Mouse (Mus musculus): Measurements from ENCODE around the gene Fastkd5. TPM values are rescaled to one million over a fixed set of nuclear protein-coding genes. Genes with fewer than 3 reads are reported as not detected.

The Fastkd5 gene
- polyA plus RNA-seq, 1 experiment from 2014 or later, result 12.0 TPM

DNA sequence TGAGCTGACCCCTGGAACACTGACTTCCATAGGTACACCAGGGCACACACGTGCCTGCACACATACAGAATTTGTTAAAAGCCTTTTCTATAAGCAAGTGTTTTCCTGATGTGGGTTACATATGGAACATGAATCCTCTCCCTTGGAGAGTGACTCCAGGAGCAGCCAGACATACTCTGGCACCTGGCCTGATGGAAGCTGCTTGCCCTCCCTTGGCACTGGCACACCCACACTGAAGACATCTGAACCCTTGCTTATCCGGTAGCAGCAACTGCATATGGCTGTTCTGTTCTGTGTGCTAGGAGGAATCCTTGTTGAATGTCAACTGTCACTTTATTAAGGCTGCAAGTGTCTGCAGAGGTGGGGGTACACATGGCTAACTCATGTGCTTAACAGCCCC is 38.8 kb downstream of the Fastkd5 start:
- Histone ChIP-seq H3K27ac (no peak overlapping the region), H3K9me3 (replicated peaks) (no peaks in the 10 kb centered on the region), H3K9ac (no peak overlapping the region), H3K4me3 (replicated peaks) (no peak overlapping the region), H3K4me1 (replicated peaks) (peaks cover 6% of the 10 kb centered on the region; the same call in 1 of the 2 replicates), H3K4me2 (no peak overlapping the region), H3K27me3 (no peaks in the 10 kb centered on the region), H3K36me3 (peaks cover 28% of the 10 kb centered on the region)
- no peak for ATAC-seq (ENCODE audit: low read depth)
- no peak for DNase-seq
- 73% methylated on average over 2 of the region's 2 CpGs for WGBS (ENCODE audit: insufficient replicate concordance)

DNA sequence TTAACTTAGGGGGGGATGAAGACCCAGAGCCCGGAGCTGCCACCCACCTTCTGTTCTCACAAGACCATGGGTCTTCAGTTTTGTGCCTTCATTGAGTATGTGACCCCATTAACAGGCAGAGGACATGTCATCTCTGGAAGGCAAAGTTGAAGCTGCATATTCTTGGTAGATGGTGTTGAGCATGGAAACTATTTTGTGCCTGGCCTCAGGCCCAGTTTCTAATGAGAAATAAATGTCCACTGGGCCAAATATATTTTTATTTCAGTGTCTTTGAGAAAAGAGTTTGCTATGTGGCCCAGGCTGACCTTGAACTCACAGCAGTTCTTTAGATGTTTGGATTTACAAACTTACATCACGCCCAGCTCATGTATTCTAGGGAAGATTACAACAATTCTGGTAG is 40.1 kb downstream of the Fastkd5 start:
- DNase-seq (no peak), ATAC-seq (ENCODE audit: low read depth) (no peak)
- Histone ChIP-seq H3K9me3 (replicated peaks) (no peaks in the 10 kb centered on the region), H3K9ac (no peak overlapping the region), H3K27ac (no peak overlapping the region), H3K4me2 (no peak overlapping the region), H3K4me3 (replicated peaks) (no peak overlapping the region), H3K27me3 (peaks cover under 1% of the 10 kb centered on the region; the same call in 1 of the 2 replicates), H3K36me3 (peaks cover 19% of the 10 kb centered on the region), H3K4me1 (replicated peaks) (no peaks in the 10 kb centered on the region)
- 77% methylated on average over 2 of the region's 2 CpGs for whole genome bisulfite sequencing (ENCODE audit: insufficient replicate concordance)

DNA sequence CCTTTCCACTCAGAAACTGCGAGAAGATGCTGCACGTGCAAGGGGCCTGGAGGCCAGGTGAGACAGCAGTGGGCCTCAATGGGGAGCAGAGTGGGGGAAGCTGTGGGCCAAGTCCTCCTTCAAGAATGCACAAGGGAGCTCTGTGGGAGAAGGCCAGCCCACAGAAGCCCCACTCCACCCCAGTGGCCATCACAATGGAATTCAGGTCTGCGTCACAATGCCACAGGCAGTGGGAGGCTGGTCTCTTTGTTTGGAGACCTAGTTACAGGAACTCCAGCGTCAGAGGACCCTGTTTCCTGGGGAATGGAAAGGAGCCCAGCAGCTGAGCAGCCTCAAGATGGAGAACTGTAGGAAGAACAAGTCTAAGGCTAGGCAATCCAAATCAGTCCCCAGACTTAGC is 40.7 kb downstream of the Fastkd5 start:
- H3K4me1 ChIP-seq (replicated peaks), result no peaks in the 10 kb centered on the region
- DNase-seq, result no peak
- no peak overlapping the region for H3K4me3 ChIP-seq (replicated peaks)
- no peak overlapping the region for H3K9ac ChIP-seq
- H3K27ac ChIP-seq, result no peak overlapping the region
- no peaks in the 10 kb centered on the region for H3K9me3 ChIP-seq (replicated peaks)
- peaks cover 19% of the 10 kb centered on the region for H3K36me3 ChIP-seq
- H3K27me3 ChIP-seq, result peaks cover 6% of the 10 kb centered on the region; the same call in 1 of the 2 replicates
- 63% methylated on average over 4 of the region's 4 CpGs for WGBS (ENCODE audit: insufficient replicate concordance)
- no peak overlapping the region for H3K4me2 ChIP-seq
- ATAC-seq (ENCODE audit: low read depth), result no peak

DNA sequence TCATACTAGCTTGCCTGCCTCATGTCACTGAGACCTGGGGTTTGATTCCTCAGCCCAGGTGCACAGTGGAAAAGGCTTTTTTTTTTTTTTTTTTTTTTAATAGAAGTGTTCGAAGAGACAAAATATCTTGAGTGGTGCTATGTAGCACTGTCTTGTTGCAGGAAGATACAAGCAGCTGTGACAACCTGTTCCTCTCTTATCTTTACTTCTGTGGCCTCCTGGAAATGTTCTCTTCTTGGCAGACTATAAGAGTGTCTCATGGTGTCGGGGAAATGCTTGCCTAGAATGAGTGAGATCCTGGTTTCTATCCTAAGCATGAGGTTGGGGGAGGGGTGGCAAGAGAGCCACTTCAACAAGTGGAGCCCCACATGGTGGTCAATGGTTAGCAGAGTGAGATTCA is 41.5 kb downstream of the Fastkd5 start:
- DNase-seq (no peak), ATAC-seq (ENCODE audit: low read depth) (no peak)
- Histone ChIP-seq H3K36me3 (peaks cover 17% of the 10 kb centered on the region), H3K9ac (no peak overlapping the region), H3K27me3 (peaks cover 14% of the 10 kb centered on the region; the same call in 1 of the 2 replicates), H3K27ac (no peak overlapping the region), H3K4me1 (replicated peaks) (no peaks in the 10 kb centered on the region), H3K4me3 (replicated peaks) (no peak overlapping the region), H3K4me2 (no peak overlapping the region), H3K9me3 (replicated peaks) (no peaks in the 10 kb centered on the region)
- WGBS (ENCODE audit: insufficient replicate concordance), result 33% methylated on average over 2 of the region's 2 CpGs

DNA sequence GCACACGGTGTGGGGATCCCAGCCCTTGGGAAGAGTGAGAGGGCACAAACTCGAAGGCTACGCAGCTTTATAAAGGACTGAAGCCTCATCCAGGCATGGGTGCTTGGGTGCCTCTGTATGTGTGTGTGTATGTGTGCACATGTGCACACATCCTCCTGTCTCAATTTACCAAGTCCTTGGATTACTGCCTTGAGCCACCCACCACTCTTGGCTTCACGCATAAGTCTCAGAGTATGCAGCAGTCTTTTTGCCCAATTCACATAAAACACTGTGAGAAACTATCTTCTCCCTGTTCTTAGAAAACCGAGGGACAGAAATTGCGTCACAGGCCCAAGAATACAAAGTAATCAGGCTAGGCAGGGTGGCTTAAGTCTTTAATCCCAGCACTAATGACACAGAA is 43.8 kb downstream of the Fastkd5 start:
- WGBS (ENCODE audit: insufficient replicate concordance), result 61% methylated on average over 6 of the region's 6 CpGs
- no peak for ATAC-seq (ENCODE audit: low read depth)
- H3K9ac ChIP-seq, result no peak overlapping the region

DNA sequence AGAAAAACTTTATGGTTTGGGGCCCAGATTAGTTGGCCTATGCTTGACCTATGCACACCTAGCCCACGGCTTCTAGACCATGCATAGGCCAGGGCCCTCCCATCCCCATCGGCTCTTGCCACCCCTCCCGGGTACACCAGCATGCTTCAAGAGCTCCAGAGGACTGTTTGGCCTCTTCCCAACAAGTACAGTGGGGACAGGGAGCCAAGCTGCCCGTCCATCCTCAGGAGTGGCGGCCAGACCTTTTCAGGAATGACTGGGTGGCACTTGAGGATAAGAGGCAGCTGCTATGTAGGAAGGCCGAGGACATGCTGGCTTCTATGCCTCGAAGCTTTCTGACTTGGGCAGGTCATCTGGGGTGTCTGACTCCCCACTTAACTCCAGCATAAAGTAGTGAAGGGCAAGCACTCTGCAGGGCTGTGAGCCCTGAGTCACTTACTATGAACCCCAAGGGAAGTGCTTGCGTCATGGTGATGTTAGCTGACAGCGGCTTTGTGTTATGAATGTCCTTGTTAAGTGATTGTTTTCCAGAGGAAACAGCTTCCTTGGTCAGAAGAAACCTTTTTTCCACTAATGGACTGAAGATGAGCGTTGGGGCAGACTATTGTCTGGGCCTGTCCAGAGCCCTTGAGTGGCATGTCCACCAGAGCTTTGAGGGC is 45.8 kb downstream of the Fastkd5 start:
- H3K27me3 ChIP-seq, result peaks cover 58% of the 10 kb centered on the region
- no peaks in the 10 kb centered on the region for H3K9me3 ChIP-seq (replicated peaks)
- 61% methylated on average over 10 of the region's 10 CpGs for WGBS (ENCODE audit: insufficient replicate concordance)
- no peak for DNase-seq
- no peak overlapping the region for H3K27ac ChIP-seq
- H3K36me3 ChIP-seq, result no peaks in the 10 kb centered on the region
- H3K4me3 ChIP-seq (replicated peaks), result no peak overlapping the region
- no peak overlapping the region for H3K9ac ChIP-seq
- ATAC-seq (ENCODE audit: low read depth), result no peak
- peaks cover 10% of the 10 kb centered on the region for H3K4me1 ChIP-seq (replicated peaks)
- H3K4me2 ChIP-seq, result no peak overlapping the region

More for the DNA sequence above, 43.8 kb downstream of the Fastkd5 start:
- Histone ChIP-seq H3K4me3 (replicated peaks) (no peak overlapping the region), H3K36me3 (peaks cover 9% of the 10 kb centered on the region), H3K9me3 (replicated peaks) (no peaks in the 10 kb centered on the region), H3K4me2 (no peak overlapping the region), H3K27me3 (peaks cover 38% of the 10 kb centered on the region), H3K27ac (no peak overlapping the region), H3K4me1 (replicated peaks) (no peaks in the 10 kb centered on the region)
- DNase-seq, result no peak

DNA sequence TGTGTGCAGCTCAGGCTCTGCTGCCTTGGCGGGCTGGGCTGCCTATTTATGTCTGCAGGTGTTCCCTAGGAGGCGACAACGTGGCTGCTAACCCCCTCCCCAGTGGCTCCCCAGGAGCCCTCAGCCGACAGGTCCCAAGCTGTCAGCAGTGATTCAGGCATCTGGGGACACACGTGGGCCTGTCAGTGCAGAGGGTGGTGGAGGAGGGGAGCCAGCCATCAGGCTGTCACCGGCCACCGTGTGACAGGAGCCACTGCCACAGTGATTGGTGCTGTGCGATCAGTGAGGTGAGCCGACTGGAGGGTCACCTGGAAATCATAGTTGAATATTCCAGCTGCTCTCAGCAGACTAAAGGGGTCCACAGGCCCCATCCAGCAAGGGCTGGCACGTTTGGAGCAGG is 47.3 kb downstream of the Fastkd5 start, which contains the start of gene Avp:
Gene Avp, minus strand, starts transcription at position 3 of the 400 bp plus-strand sequence.
- Histone ChIP-seq H3K4me3 (replicated peaks) (no peak within 1 kb of the TSS), H3K9me3 (replicated peaks) (no peaks in the 10 kb centered on the region)

DNA sequence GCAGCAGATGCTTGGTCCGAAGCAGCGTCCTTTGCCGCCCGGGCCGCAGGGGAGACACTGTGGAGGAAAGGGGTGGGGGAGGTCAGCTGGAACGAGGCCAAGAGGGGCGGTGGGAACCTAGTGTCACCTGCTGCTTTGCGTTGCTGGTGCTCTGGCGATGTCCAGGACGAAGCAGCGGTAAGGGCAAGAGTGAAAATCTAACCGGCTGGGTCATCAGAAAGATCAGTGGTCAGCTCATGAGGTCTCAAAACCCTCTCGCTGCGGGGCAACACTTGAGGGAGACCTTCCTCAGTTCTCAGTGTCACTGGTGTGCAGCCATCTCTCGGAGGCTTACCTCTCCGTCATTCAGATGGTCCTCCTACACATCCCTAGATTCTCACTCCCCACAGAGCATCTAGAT is 48.6 kb downstream of the Fastkd5 start:
- no peaks in the 10 kb centered on the region for H3K36me3 ChIP-seq
- 8% methylated on average over 16 of the region's 16 CpGs for WGBS (ENCODE audit: insufficient replicate concordance)
- no peak overlapping the region for H3K9ac ChIP-seq
- ATAC-seq (ENCODE audit: low read depth) (no peak), DNase-seq (no peak)
- peaks cover 86% of the 10 kb centered on the region for H3K27me3 ChIP-seq
- H3K27ac ChIP-seq, result no peak overlapping the region
- H3K9me3 ChIP-seq (replicated peaks), result no peaks in the 10 kb centered on the region
- peaks cover 29% of the 10 kb centered on the region for H3K4me1 ChIP-seq (replicated peaks)
- 0 out of 2 replicates have a peak overlapping the region, but pooled peaks have one; percentile 19 for H3K4me3 ChIP-seq (replicated peaks)
- H3K4me2 ChIP-seq, result peak overlapping the region; percentile 34

More for the DNA sequence above, 47.3 kb downstream of the Fastkd5 start, which contains the start of gene Avp:
- peaks cover 15% of the 10 kb centered on the region for H3K4me1 ChIP-seq (replicated peaks)
- ATAC-seq (ENCODE audit: low read depth) (no peak), DNase-seq (no peak)
- peaks cover 72% of the 10 kb centered on the region for H3K27me3 ChIP-seq
- H3K36me3 ChIP-seq, result no peaks in the 10 kb centered on the region
- no peak within 1 kb of the TSS for H3K27ac ChIP-seq
- WGBS (ENCODE audit: insufficient replicate concordance), result 38% methylated on average over 10 of the region's 10 CpGs
- H3K9ac ChIP-seq, result no peak within 1 kb of the TSS
- H3K4me2 ChIP-seq, result no peak within 1 kb of the TSS

DNA sequence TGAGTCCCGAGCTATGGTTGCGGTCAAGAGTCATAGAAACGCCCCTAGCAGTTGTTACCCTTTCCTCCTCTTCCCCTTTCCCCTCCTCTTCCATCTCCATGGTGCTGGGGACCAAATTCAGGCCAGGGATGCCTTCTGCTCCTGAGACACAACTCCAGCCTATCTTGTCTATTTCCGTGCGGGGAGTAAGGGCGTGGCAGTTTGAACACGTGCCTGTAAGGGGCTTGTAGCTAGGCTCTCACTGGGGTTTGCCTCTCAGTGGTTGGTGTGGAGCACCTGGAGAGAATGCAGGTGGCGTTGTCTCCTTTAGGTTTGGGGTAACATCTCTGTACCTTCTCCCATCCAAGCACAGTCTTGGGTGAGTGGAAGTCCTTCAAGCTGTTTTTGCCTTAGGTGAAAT is 50.0 kb downstream of the Fastkd5 start:
- H3K27me3 ChIP-seq, result peaks cover 99% of the 10 kb centered on the region
- WGBS (ENCODE audit: insufficient replicate concordance), result 4% methylated on average over 8 of the region's 8 CpGs
- no peak for ATAC-seq (ENCODE audit: low read depth)
- no peaks in the 10 kb centered on the region for H3K36me3 ChIP-seq
- no peak overlapping the region for H3K4me3 ChIP-seq (replicated peaks)
- H3K4me1 ChIP-seq (replicated peaks), result peaks cover 29% of the 10 kb centered on the region
- H3K27ac ChIP-seq, result no peak overlapping the region
- DNase-seq, result no peak
- H3K4me2 ChIP-seq, result no peak overlapping the region
- no peaks in the 10 kb centered on the region for H3K9me3 ChIP-seq (replicated peaks)
- H3K9ac ChIP-seq, result no peak overlapping the region

DNA sequence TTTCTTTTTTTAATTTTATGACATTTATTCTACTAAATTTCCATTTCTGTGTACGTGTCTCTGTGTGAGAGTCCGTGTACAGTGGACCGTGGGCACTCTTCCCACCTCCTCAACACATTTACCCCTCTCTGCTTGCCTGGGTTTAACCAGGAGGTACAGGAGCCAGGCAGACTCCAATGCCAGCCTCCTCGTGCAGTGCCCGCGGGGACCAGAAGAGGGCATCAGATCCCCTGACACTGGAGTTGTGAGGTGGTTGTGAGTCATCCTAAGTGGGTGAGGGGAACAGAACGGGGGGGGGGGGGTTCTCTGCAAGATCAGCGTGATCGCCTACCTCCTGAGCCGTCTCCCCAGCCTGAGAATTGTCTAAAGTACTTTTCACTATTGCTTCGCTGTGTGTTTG is 51.7 kb downstream of the Fastkd5 start:
- H3K9ac ChIP-seq, result no peak overlapping the region
- H3K4me2 ChIP-seq, result no peak overlapping the region; the same call in 1 of the 2 replicates
- WGBS (ENCODE audit: insufficient replicate concordance), result 12% methylated on average over 11 of the region's 11 CpGs
- no peak overlapping the region for H3K4me3 ChIP-seq (replicated peaks)
- ATAC-seq (ENCODE audit: low read depth) (no peak), DNase-seq (peak; percentile 48)
- H3K27ac ChIP-seq, result no peak overlapping the region
- H3K9me3 ChIP-seq (replicated peaks), result no peaks in the 10 kb centered on the region
- H3K4me1 ChIP-seq (replicated peaks), result peaks cover 29% of the 10 kb centered on the region
- H3K27me3 ChIP-seq, result peaks cover 97% of the 10 kb centered on the region
- H3K36me3 ChIP-seq, result no peaks in the 10 kb centered on the region

DNA sequence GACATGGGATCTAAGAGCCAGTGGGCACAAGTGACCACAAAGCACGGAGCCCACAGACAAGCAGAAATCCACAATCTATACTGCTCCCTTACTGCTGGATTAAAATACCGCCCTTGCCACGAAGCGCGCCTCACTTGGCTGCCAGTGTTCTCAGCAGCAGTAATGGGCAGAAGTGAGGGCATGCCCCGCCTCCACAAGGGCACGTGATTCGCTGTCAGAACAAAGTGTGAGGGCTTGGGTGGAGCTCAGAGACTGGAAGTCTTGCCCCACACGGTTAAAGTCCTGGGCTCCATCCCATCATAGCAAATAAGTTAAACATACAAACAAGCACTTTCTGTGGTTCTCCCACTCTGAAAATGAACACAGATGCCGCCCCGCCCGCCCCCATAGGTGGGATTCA is 52.2 kb downstream of the Fastkd5 start:
- H3K4me1 ChIP-seq (replicated peaks), result peaks cover 29% of the 10 kb centered on the region
- H3K4me2 ChIP-seq, result peak overlapping the region; percentile 43
- no peak overlapping the region for H3K9ac ChIP-seq
- H3K36me3 ChIP-seq, result no peaks in the 10 kb centered on the region
- peaks cover 92% of the 10 kb centered on the region for H3K27me3 ChIP-seq
- DNase-seq (peak; percentile 37), ATAC-seq (ENCODE audit: low read depth) (peak; percentile 58)
- H3K9me3 ChIP-seq (replicated peaks), result no peaks in the 10 kb centered on the region
- WGBS (ENCODE audit: insufficient replicate concordance), result 4% methylated on average over 12 of the region's 12 CpGs
- no peak overlapping the region for H3K27ac ChIP-seq
- H3K4me3 ChIP-seq (replicated peaks), result 0 out of 2 replicates have a peak overlapping the region, but pooled peaks have one; percentile 20

DNA sequence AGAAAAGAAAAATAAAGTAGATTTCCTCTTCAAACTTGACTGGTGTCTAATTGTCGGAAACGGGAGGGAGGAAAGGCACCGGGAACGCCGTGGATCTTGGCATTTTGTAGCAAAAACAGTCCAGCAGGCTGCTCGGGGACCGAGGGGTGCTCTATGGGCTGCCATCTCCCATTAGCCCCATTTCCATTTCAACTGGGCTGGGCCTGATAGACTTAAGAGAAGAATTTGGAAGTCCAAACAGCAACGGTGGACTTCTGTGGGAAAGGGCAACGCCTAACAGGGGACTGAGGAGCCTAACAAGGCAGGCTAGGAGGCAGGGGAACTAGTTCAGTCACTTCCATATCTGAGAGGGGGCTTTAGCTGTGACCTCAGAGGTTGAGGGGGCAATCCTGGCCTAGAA is 52.8 kb downstream of the Fastkd5 start:
- no peaks in the 10 kb centered on the region for H3K9me3 ChIP-seq (replicated peaks)
- 8% methylated on average over 9 of the region's 9 CpGs for WGBS (ENCODE audit: insufficient replicate concordance)
- H3K27ac ChIP-seq, result no peak overlapping the region
- DNase-seq (no peak), ATAC-seq (ENCODE audit: low read depth) (no peak)
- H3K27me3 ChIP-seq, result peaks cover 86% of the 10 kb centered on the region
- no peak overlapping the region for H3K9ac ChIP-seq
- no peaks in the 10 kb centered on the region for H3K36me3 ChIP-seq
- H3K4me1 ChIP-seq (replicated peaks), result peaks cover 29% of the 10 kb centered on the region
- peak overlapping the region; percentile 20; the same call in 1 of the 2 replicates for H3K4me3 ChIP-seq (replicated peaks)
- peak overlapping the region; percentile 43; the same call in 1 of the 2 replicates for H3K4me2 ChIP-seq

Measured in liver, embryonic 13.5 days (tissue).